Mouse (Mus musculus) gonadal fat pad, adult 2 months (tissue): ENCODE results near the gene Hoxa4. TPM values are rescaled to one million over a fixed set of nuclear protein-coding genes. Genes with fewer than 3 reads are reported as not detected.

Experiments used
- DNase-seq: peaks from one replicate; pipeline ENCODE4 v3.0.0-alpha.2; 2012; ENCODE audit warnings: low read depth
- polyA plus RNA-seq: library from polyadenylated mRNA; depleted of rRNA; stranded (reverse); fragments of >200 nt; gene quantifications from 2 replicates; pipeline ENCODE4 v1.2.3, GENCODE M21; 2012

Hoxa4 gene
- polyA plus RNA-seq, 1 experiment: 3.1 TPM

GRCm38 (mm10) chr6:52164626-52165440 lies 26.7 kb downstream of the Hoxa4 start, which contains the start of gene Hoxa2:
Hoxa2 (minus strand) TSS chr6:52164831.
- DNase-seq: no peak

- DNase-seq: no peak
Observed at GRCm38 (mm10) chr6:52164051-52164625, 27.4 kb downstream of the Hoxa4 start.

GRCm38 (mm10) chr6:52163366-52164031 lies 28.1 kb downstream of the Hoxa4 start:
- no peak for DNase-seq

- no peak for DNase-seq
Observed at GRCm38 (mm10) chr6:52162611-52163365, 28.8 kb downstream of the Hoxa4 start.

- no peak for DNase-seq
Observed at GRCm38 (mm10) chr6:52162093-52162380, 29.5 kb downstream of the Hoxa4 start.

- no peak for DNase-seq
Observed at GRCm38 (mm10) chr6:52161336-52162092, 30.0 kb downstream of the Hoxa4 start.

- peak; percentile 44 for DNase-seq
Observed at GRCm38 (mm10) chr6:52160511-52161335, 30.8 kb downstream of the Hoxa4 start.

GRCm38 (mm10) chr6:52159979-52160378 lies 31.6 kb downstream of the Hoxa4 start:
- DNase-seq: no peak

GRCm38 (mm10) chr6:52159164-52159761 lies 32.3 kb downstream of the Hoxa4 start:
- DNase-seq: no peak

- no peak for DNase-seq
Observed at GRCm38 (mm10) chr6:52158276-52159051, 33.1 kb downstream of the Hoxa4 start, which contains the start of gene Hoxa1. Hoxa1 (minus strand) TSS chr6:52158317.

GRCm38 (mm10) chr6:52157466-52158275 lies 33.9 kb downstream of the Hoxa4 start:
- no peak for DNase-seq

- DNase-seq: no peak
Observed at GRCm38 (mm10) chr6:52156551-52157200, 34.9 kb downstream of the Hoxa4 start.

- DNase-seq: no peak
Observed at GRCm38 (mm10) chr6:52155471-52155870, 36.1 kb downstream of the Hoxa4 start.

- no peak for DNase-seq
Observed at GRCm38 (mm10) chr6:52154044-52154443, 37.5 kb downstream of the Hoxa4 start.

GRCm38 (mm10) chr6:52153270-52153669 lies 38.3 kb downstream of the Hoxa4 start:
- no peak for DNase-seq

GRCm38 (mm10) chr6:52152226-52153193 lies 39.0 kb downstream of the Hoxa4 start:
- no peak for DNase-seq

- no peak for DNase-seq
Observed at GRCm38 (mm10) chr6:52151571-52151970, 40.0 kb downstream of the Hoxa4 start.
